Mouse (Mus musculus) E14TG2a.4 (cell line): ENCODE measurements around the gene Rnf227.

Experiments used
- H3K27me3 ChIP-seq: 2 replicates; pipeline ENCODE4 v1.6.1; 2014; ENCODE audit warnings: low read length, control low read depth; ENCODE audit not compliant: insufficient read depth
- H3K36me3 ChIP-seq: 2 replicates; pipeline ENCODE4 v1.6.1; 2014; ENCODE audit warnings: low read length, control low read depth; ENCODE audit not compliant: insufficient read depth
- H3K4me1 ChIP-seq: replicated peaks from 2 replicates; pipeline ENCODE4 v1.6.1; 2014; ENCODE audit warnings: low read depth, low read length, control low read depth
- H3K4me3 ChIP-seq: replicated peaks from 2 replicates; pipeline ENCODE4 v1.5.1; 2014; ENCODE audit warnings: mild to moderate bottlenecking, low read length
- H3K9me3 ChIP-seq: 2 replicates; pipeline ENCODE4 v1.6.1; 2014; ENCODE audit warnings: low read length, control low read depth
- CTCF ChIP-seq: conservative IDR thresholded peaks from 2 replicates; pipeline ENCODE4 v1.5.1; 2014; ENCODE audit warnings: low read length
- NANOG ChIP-seq: IDR thresholded peaks from 2 replicates; pipeline ENCODE4 v1.6.1; 2014; ENCODE audit warnings: borderline replicate concordance, low read length, mixed read lengths
- POU5F1 ChIP-seq: IDR thresholded peaks from 2 replicates; pipeline ENCODE4 v1.6.1; 2014; ENCODE audit warnings: low read length, borderline replicate concordance

Rnf227 gene

GRCm38 (mm10) chr11:69333922-69334321, 6.3 kb upstream of the Rnf227 start:
- Histone ChIP-seq H3K9me3 (peaks cover 7% of the 10 kb centered on the region), H3K4me3 (no peak overlapping the region), H3K4me1 (peaks cover 29% of the 10 kb centered on the region), H3K36me3 (no peaks in the 10 kb centered on the region), H3K27me3 (peaks cover 81% of the 10 kb centered on the region)
- TF ChIP-seq CTCF (no peak), POU5F1 (no peak), NANOG (no peak)

GRCm38 (mm10) chr11:69334796-69335195, 5.5 kb upstream of the Rnf227 start:
- peaks cover 81% of the 10 kb centered on the region for H3K27me3 ChIP-seq
- no peaks in the 10 kb centered on the region for H3K36me3 ChIP-seq
- H3K9me3 ChIP-seq: peaks cover 7% of the 10 kb centered on the region
- TF ChIP-seq CTCF (no peak), POU5F1 (no peak), NANOG (no peak)
- H3K4me3 ChIP-seq: no peak overlapping the region
- H3K4me1 ChIP-seq: peaks cover 29% of the 10 kb centered on the region

DNA sequence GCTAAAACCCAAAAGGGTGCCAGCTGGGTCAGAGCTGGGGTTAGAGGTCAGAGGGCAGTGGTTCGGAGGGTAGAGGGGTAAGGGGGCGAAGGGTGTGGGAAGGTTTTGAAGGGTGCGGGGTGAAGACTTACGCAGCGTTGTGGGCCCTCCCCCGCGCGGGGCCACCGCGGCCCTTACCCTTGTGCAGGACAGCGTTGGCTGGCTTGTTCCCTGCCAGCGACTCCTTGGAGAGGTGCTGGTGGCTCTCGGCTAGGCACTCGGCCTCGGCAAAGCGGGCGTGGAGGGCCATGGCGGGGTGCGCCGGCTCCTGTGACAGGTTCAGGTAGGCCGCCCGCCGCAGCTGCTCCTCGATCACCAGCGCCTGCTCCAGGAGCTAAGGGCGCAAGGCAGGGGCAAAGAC, 6.2 kb downstream of the Rnf227 start:
- TF ChIP-seq CTCF (no peak), NANOG (no peak), POU5F1 (no peak)
- Histone ChIP-seq H3K36me3 (no peaks in the 10 kb centered on the region), H3K9me3 (0 out of 2 replicates have a peak, but pooled peaks cover 2% of the 10 kb centered on the region), H3K4me3 (peak overlapping the region; percentile 69), H3K27me3 (peaks cover 88% of the 10 kb centered on the region), H3K4me1 (peaks cover 12% of the 10 kb centered on the region)

DNA sequence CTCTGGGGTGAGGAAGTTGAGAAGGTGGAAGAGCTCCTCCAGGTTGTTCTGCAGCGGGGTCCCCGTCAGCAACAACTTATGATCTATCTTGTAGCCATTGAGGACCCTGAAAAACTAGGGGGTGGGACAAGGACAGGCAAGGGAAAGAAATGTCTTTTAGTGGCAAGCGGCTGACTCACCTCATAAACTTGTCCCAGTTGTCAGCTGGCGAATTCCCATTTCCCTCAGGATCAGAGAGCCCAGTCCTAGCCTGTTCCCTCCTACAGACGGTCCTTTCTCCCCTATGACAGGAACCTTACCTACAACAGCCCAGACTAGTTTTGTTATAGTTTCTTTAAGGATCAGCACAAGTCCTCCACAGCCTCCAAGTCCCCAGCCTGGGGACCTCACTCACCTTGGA, 16.3 kb downstream of the Rnf227 start:
- peaks cover 50% of the 10 kb centered on the region for H3K4me1 ChIP-seq
- no peaks in the 10 kb centered on the region for H3K36me3 ChIP-seq
- H3K9me3 ChIP-seq: no peaks in the 10 kb centered on the region
- peaks cover 70% of the 10 kb centered on the region for H3K27me3 ChIP-seq
- TF ChIP-seq POU5F1 (no peak), CTCF (no peak), NANOG (no peak)
- H3K4me3 ChIP-seq: 0 out of 2 replicates have a peak overlapping the region, but pooled peaks have one; percentile 3

DNA sequence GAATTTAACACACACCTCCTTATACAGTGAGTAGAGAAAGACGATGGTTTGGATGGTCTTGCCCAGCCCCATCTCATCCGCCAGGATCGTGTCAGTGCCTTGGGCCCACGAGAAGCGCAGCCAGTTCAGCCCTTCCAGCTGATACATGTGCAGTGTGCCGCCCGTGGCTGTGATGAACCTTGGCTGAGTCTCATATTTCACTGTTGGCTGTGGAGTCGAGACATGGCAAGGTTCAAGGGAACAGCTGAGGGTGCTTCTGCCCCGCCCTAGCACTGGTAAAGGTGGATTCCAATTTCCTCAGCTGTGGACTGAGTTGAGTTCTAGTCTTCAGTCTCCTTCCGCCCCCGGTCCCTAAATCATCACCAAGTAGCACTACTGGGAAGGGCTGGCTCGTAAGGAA, 17.4 kb downstream of the Rnf227 start:
- Histone ChIP-seq H3K27me3 (peaks cover 68% of the 10 kb centered on the region), H3K4me1 (peaks cover 56% of the 10 kb centered on the region), H3K9me3 (no peaks in the 10 kb centered on the region), H3K4me3 (peak overlapping the region; percentile 13; the same call in 1 of the 2 replicates), H3K36me3 (no peaks in the 10 kb centered on the region)
- no peak for TF ChIP-seq CTCF
- TF ChIP-seq POU5F1: no peak
- TF ChIP-seq NANOG: no peak

GRCm38 (mm10) chr11:69362021-69362420, 21.8 kb downstream of the Rnf227 start:
- TF ChIP-seq NANOG (no peak), POU5F1 (no peak), CTCF (no peak)
- H3K36me3 ChIP-seq: no peaks in the 10 kb centered on the region
- peaks cover 57% of the 10 kb centered on the region for H3K4me1 ChIP-seq
- H3K4me3 ChIP-seq: no peak overlapping the region
- H3K9me3 ChIP-seq: no peaks in the 10 kb centered on the region
- peaks cover 78% of the 10 kb centered on the region for H3K27me3 ChIP-seq

DNA sequence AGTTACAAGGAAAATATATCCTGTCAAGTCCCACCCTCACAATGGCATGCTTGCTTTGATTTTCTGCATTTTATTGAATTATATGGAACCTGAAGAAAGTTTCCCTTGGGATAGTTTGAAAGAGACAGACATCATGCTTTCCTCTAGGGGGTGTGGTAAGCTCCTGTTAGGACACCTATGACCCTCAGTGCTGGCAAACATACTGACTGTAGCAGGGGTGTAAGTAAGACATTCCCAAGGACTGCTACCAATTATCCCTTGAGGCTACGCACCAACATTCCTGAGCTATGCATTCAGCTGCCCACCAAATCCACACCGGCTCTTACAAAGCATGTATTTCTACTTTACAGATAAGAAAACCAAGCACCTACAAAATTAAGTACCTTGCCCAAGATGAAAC, 22.2 kb downstream of the Rnf227 start:
- peaks cover 82% of the 10 kb centered on the region for H3K27me3 ChIP-seq
- no peak for TF ChIP-seq NANOG
- TF ChIP-seq CTCF: no peak
- no peak for TF ChIP-seq POU5F1
- peaks cover 57% of the 10 kb centered on the region for H3K4me1 ChIP-seq
- no peaks in the 10 kb centered on the region for H3K36me3 ChIP-seq
- H3K4me3 ChIP-seq: no peak overlapping the region
- H3K9me3 ChIP-seq: no peaks in the 10 kb centered on the region

- H3K9me3 ChIP-seq: no peaks in the 10 kb centered on the region
- H3K36me3 ChIP-seq: no peaks in the 10 kb centered on the region
- peaks cover 75% of the 10 kb centered on the region for H3K27me3 ChIP-seq
- TF ChIP-seq CTCF (no peak), POU5F1 (no peak), NANOG (no peak)
- H3K4me1 ChIP-seq: peaks cover 60% of the 10 kb centered on the region
- no peak overlapping the region for H3K4me3 ChIP-seq
These were observed 24.1 kb downstream of the Rnf227 start for GRCm38 (mm10) chr11:69364376-69364775.

GRCm38 (mm10) chr11:69364910-69365309, 24.6 kb downstream of the Rnf227 start:
- H3K36me3 ChIP-seq: no peaks in the 10 kb centered on the region
- no peaks in the 10 kb centered on the region for H3K9me3 ChIP-seq
- H3K4me1 ChIP-seq: peaks cover 60% of the 10 kb centered on the region
- no peak for TF ChIP-seq POU5F1
- peaks cover 75% of the 10 kb centered on the region for H3K27me3 ChIP-seq
- H3K4me3 ChIP-seq: no peak overlapping the region; the same call in 1 of the 2 replicates
